Mouse (Mus musculus) heart, postnatal 36 days (tissue): ENCODE measurements around the gene Fam131c. TPM values are rescaled to one million over a fixed set of nuclear protein-coding genes. Genes with fewer than 3 reads are reported as not detected.

Experiments used
- DNase-seq, 2 experiments: peaks; one replicate each; pipeline ENCODE4 v3.0.0; 2021 to 2022
- intact Hi-C: fragments of 180-260 bp; cut with DNase I; formaldehyde crosslinking; loops from one replicate; pipeline ENCODE4 v1.15.1; 2025
- total RNA-seq, 2 experiments: library from RNA; stranded (reverse); gene quantifications; 2 replicates each; pipeline ENCODE4 v1.2.3; 2021

Gene Fam131c
- 1 to 10 TPM; 1.6 to 1.7 TPM for total RNA-seq

DNA sequence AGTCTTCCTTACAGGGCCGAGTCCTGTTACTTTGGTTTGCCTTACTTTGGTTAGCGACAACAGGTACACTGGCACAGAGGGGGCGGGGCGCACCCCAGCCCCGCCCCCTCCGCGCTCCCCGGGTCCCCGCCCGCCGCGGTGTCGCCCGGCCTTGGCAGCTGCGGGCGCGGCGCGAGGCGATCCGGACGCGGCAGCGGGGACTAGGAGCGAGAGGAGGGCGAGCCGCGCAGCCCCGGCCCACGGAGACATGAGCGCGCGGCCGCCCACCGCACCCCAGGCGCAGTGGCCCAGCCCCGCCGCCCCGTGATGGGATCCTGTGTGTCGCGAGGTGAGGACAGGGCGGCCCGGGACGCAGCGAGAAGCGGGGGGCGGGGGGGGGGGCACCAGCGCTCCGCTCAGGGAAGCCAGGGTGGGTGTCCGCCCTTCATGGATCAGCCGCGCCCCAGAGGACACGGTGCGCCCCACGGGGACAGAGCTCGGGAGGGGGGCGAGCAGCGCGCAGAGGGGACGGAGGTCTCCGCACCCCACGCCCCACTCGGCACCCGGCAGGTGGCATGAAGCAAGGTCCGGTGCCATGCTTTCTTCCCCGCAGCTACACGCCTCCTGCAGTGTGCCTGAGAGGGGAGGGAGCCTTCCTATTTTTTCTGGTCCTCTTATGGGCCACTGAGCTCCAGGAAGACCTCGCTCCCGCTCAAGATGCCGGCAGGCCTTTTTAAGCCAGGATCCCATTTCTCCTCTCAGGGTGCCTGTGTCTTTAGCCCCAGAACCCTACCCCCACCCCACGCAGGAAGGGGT, at the start of gene Fam131c:
Fam131c (plus strand) TSS at position 224 of the 795 bp plus-strand sequence.
- DNase-seq, result peak in 1 of 2 experiments; percentile 20
- intact Hi-C loops, result no loop called here

DNA sequence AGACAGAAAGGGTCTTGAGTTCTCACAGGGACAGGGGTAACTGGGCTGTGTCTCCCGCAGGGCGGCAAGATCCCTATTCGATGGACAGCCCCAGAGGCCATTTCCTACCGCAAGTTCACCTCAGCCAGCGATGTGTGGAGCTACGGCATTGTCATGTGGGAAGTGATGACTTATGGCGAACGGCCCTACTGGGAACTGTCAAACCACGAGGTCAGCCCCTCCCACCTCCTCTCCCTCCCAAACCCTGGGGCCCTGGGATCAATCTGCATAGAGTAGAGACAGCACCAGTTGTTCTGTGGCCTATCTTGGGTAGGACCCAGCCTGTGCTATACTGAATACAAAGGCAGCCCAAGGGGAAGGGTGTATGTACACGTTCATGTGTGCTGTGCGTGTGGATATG, 45.5 kb upstream of the Fam131c start:
- no peak for DNase-seq
- intact Hi-C loops, result no loop called here

DNA sequence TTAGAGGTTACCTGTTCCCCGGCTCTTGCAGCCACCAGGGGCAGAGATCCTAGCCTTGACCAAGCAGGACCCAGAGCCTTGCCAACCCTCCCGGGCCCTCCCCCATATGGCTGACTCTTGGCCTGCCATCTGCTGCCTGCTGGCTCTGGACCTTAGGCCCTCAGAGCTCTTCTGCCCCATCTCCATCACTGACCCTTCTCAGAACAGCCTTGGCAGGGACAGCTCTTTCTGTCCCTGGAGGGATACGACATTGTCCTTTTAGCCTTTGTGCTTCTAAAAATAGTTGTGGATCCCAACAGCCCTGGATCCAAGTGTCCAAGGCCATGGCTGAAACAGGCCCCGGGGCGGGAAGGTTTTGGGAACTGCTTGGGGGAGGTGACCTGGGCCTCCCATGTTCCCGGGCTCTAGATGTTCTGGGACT, 43.2 kb upstream of the Fam131c start:
- DNase-seq, result peak; percentile 34 to 59
- intact Hi-C loops, result loop anchor here (1.0 kb wide), 1 partner anchor 46 kb away; no protein-coding TSS in a partner anchor

DNA sequence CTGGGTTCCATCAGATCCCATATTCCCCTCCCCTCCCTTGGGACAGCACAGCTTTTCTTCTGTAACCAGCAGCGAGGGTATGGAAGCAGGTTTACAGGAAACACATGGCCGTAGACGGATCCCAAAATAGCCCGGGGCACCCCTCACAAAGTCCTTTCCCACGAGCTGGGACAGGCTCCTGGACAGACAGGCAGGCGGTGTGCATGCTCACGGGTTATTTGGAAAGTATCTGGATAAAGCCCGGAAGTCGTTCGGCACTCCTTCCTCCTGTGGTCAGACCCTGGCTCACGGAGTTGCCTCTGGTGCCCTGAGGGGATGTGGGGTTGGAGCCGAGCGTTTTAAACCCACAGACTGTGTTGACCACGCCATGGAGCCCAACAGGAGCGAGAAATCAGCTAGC, 42.4 kb upstream of the Fam131c start:
- intact Hi-C loops, result loop anchor here (1.0 to 2.0 kb wide), 2 partner anchors 27 to 47 kb away; no protein-coding TSS in a partner anchor
- DNase-seq, result peak; percentile 25 to 41

DNA sequence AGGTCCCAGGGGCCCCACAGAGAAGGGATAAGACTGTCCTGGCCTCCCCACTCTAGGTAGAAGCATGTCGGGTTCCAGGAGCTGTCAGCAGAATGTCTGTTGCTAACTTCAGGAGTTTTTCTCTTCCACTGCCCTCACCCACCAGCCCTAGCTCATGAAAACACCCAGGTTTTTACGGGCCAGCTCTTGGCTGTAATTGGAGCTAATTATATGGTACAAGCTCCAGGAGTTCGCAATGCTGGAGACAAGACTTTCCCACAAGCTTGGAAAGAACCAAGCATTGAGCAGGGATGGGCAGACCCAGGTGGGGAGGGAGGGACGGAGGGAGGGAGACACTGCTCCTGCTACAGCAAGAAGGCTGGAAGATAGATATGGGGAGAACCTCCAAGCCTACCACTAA, 40.9 kb upstream of the Fam131c start:
- no peak for DNase-seq
- intact Hi-C loops, result loop anchor here (2.0 kb wide), 1 partner anchor 26 kb away; no protein-coding TSS in a partner anchor

DNA sequence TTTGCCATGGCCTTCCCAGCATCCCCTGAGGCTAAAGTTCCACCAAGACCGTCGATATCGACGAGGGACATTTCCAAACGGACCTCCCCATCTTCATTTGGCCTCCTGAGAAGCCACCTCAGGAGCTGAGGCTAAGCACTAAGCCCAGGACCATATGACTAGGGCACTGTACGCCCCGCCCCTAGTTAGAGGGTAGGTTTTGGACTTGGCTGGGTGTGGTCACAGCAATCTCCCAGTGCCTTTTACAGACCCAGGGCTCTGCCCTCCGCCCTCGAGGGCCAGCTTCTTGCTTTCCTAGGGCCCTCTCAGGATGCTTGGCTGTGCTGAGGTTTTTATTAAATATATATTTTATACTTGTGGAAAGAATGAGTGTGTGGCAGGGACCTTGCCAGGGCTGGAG, 39.3 kb upstream of the Fam131c start:
- intact Hi-C loops, result no loop called here

DNA sequence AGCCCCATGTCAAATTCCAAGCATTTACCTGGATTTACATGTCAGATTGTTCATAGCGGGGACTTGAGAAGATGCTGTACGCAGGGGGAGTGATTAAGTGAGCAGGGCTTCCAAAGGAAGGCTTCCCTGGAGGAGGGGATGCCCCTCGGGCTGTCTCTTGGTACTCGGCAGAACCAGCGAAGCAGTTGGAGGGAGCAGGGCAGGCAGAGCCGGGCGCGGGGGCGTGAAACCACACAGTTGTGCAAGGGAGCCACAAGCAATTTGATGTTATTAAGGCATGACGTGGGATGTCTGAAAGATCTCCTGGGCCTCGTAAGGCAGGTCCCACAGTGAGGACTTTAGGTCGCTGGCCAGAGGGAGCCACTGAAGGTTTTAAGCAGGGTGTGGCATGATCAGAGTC, 38.1 kb upstream of the Fam131c start:
- intact Hi-C loops, result no loop called here
- DNase-seq, result no peak

More for the DNA sequence above, 39.3 kb upstream of the Fam131c start:
- no peak for DNase-seq

DNA sequence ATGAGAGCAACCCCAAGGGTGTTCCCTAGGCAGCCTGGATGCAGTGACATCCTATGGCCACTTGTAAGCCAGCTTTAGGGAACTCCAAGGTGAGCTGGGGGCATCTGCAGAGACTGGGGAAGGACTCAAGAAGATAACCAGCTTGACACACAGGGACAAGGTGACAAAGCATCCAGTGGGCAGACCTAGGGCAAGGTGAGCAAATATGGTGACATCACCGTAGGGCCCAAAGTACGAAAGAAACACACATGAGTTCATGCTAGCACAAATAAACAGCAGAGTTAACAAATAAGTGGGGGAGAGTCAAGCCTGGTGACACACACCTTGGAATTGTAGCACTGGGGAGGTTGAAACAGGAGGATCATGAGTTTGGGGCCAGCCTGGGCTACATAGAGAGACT, 36.6 kb upstream of the Fam131c start:
- no peak for DNase-seq
- intact Hi-C loops, result no loop called here

DNA sequence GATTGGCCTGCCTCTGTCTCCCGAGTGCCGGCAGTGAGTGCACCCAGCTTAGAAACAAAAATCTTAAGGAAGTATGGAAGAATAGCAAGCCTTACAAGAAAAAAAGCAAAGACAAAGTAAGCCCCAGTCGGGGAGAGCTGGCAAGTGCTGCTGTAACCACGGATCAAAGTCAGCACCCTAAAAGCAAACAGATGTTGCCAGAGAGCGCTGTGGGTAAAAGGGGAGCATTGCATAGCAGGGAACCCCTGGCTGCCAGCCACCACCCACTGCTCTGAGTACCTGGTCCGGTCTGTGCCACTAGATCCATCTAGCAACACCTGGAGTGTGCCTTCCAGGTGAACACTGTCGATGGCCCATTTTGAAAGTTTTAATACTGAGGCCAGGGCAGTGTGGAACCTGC, 35.8 kb upstream of the Fam131c start:
- intact Hi-C loops, result no loop called here
- no peak for DNase-seq

DNA sequence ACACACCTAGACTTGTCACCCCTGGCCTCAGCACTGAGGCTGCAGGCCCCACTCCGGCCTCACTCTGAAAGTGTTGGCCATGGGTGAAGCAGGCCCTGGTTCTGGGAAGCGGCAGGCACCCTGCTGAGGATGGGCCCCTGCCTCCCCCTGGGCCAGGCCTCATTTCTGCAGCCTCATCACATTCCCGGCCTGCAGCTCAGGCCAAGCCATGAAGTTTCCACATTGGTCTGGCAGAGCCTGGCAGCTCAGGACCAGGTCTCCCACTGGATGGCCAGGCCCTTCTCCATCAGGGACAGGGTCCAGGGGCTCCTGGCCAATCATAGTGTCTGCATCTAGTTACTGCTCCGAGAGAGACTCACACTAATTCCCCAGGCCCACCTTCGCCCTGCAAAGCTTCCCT, 33.3 kb upstream of the Fam131c start:
- DNase-seq, result no peak
- intact Hi-C loops, result no loop called here

DNA sequence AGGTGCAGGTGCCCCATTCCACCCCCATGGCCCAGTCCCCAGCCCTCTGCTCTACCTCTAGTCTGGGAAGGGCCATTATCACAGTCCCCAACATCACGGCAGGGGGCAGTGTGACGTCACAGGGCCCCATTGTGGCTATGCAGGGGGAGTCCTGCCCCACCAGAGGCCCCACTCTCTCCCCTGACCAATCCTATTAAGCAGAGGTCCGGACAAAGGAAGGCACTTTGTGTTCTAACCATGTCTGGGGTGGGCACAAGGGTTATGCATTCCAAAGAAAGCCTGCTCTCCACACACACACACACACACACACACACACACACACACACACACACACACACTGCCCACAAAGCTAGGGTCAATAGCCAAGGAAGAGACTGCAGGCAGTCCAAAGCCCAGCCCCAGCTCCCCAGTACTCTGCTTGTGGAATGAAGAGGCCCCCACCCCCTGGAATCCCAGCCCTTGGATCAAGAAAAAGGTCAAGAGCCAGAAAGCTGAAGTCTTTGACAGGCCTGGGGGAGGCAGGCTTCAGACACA, 32.7 kb upstream of the Fam131c start:
- intact Hi-C loops, result no loop called here
- DNase-seq, result no peak

DNA sequence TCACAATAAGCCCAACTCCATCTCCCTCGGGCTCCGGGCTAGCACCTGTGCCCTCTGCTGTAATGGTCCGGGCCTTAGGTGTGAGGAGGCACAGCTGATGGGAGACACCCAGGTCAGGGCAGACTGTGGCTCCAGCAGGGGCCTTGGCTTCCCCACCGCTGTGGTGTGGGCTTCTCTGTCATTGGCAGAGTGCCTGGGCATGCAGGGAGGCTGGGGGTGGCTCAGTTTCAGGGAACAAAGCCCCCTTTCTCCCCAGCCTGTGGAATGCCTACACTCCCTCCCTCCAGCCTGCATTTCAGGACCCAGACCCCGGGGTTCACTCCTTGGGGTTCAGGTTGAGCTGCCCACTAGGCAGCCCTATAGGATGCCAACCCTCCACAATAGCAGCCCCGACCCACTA, 31.8 kb upstream of the Fam131c start:
- intact Hi-C loops, result no loop called here
- no peak for DNase-seq

DNA sequence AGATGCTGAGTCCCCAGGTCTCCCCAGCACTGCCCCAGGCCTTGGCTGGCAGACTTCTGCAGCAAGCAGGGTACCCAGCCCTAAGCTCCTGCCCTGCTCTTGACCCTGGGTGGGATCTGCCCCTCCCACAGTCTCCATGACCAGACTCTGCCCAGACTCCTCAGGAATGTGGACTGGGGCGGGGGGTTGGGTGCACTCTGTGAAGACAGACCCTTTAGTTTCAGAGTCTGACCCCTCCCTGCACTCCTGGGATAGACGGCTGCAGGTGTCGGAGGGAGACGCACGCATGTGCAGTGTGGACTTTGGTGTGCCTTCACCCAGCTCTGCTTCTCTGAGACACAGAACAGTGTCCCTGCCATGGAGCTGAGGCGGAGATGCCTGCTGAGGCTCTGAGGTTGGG, 30.0 kb upstream of the Fam131c start:
- DNase-seq, result no peak
- intact Hi-C loops, result no loop called here

DNA sequence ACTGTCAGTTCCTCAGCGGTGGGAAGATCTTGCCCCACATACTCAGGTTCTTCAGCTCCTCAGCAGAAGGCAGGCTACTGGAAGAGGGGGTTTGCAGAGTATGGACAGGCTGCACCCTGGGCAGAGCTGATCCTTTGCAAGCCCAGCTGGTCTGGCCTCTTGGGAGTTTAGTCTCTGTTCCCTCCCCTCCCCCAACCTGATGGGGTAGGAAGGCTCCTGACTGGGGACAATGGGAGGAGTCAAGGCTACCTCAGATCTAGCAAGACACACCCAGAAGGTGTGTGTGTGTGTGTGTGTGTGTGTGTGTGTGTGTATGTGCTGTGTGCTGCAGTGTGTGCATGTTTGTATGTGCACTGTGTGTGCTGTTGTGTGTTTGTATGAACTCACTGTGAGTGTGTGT, 29.2 kb upstream of the Fam131c start:
- DNase-seq, result no peak
- intact Hi-C loops, result no loop called here

DNA sequence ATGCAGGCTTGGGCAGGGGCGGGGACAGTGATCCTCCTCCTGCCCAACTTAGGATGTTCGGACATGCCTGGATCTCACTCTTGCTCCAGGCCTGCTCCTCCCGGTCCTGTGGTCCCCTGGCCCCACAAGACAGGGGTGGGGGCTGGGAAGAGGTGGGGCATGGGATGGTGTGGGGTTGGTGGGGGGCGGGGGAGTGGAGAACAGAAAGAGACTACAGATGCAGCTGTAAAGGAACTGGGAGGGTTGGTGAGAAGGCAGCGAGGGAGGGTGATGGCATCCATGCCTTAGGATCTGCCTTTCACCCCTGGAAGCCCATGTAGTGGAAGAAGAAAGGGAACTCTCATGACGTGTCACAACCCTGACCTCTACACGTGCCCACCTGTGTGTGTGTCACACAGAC, 26.5 kb upstream of the Fam131c start:
- DNase-seq, result no peak
- intact Hi-C loops, result no loop called here

DNA sequence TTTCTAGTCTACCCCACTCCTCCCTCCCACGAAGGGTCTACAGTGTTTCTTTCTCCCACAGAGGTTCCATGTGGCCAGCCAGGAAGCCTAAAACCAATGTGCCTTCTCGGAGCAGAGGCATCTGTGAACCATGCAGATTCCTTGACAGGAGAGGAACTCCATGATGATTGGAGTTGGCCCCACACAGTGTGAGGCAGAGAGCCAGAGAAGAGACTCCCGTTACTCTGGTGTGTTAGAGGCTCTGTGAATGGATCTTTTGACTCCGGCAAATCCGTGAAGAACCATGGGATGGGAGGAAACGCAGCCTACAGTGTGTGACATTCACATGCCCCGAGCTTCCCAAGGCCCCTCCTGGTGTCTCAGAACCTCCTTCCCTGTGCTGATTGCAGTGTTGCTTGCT, 24.5 kb upstream of the Fam131c start:
- intact Hi-C loops, result no loop called here
- no peak for DNase-seq

DNA sequence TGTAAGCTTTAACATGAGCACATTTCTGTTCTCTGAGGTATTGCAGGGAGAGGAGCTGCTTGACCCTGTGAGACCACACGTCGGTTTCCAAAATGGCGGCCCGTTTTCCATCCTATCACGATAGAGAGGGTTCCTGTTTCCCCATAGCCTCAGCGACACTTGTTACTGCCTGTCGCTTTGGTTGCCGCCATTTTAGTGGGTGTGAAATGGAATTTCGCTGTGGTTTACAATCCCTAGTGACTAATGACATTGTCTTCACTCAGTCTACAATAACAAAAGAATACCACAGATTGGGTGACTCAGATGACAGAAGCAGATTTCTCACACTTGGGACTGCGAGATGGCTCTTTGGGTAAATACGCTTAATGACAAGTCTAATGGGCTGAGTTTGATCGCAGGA, 22.8 kb upstream of the Fam131c start:
- intact Hi-C loops, result no loop called here
- no peak for DNase-seq

DNA sequence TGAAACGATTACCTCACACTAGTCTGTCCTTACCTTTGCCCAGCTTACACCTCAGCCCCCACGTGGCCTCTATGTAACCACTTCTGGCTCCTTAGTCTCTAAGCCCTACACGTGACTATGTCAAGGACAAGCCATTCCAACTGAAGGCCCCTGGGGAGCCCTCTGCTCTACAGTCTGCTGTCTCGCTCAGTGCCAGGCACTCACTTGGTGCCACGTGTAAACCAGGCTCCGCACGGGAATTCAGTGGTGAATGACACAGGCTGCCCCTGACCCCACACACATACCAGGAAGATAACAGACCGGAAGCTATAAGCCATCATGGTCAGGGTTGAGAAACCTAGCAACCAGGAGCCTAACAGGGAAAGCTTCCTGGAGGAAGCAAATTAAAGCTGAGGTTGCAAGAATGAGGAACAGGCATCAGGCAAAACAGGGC, 20.6 kb upstream of the Fam131c start:
- no peak for DNase-seq
- intact Hi-C loops, result no loop called here

DNA sequence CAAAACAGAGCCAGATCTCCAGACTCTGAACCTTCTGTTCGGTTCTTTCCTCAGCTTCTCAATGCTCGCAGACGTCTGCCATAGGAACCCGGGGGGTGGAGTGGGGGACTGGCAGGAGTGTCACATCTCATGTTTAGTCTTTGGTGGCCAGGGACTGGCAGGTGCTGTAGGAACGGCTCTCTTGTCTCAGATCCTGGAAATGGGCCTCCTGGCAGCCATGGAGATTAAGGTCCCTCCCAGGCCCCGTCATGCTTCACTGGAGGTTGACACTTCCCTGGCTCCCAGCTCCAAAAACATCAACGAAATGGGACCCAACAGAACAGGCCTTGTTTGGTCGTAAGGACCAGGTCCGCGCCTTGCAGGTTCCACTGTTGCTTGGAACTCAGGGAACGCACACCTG, 19.4 kb upstream of the Fam131c start:
- DNase-seq, result no peak
- intact Hi-C loops, result no loop called here

DNA sequence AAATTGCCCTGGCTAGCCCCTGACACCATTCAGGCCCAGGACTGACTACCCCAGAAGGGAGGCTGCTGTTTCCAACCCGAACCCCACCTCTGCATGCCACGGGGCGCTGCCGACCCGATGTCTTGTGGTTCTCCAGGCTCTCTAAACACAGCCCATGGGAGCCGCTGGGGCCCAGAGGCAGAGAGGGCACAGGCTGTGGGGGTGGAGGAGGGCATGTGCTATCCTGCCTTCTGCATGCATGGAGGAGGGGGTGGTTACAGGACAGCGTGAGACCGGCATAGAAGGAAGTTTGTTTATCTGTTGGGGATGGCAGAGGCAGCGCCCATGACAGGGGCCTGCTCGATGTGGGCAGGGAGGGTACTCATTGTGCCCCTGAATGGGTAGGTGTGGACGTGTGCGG, 18.0 kb upstream of the Fam131c start:
- no peak for DNase-seq
- intact Hi-C loops, result no loop called here

DNA sequence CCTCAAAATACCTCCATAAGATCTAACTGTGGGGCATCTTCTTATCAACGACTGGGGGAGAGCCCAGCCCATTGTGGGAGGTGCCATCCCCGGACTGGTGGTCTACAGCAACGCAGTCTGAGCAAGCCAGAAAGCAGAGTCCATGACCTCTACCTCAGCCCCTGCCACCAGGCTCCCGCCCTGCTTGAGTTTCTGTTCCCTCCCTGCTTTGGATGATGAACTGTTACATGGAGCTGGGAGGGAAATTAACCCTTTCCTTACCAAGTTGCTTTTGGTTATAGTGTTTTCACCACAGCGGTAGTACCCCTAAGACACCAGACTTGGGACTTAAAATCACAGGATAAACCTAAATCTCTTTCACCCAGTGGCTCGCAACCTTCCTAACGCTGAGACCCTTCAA, 16.0 kb upstream of the Fam131c start:
- no peak for DNase-seq
- intact Hi-C loops, result loop anchor here (2.0 kb wide), 1 partner anchor 25 kb away; no protein-coding TSS in a partner anchor

DNA sequence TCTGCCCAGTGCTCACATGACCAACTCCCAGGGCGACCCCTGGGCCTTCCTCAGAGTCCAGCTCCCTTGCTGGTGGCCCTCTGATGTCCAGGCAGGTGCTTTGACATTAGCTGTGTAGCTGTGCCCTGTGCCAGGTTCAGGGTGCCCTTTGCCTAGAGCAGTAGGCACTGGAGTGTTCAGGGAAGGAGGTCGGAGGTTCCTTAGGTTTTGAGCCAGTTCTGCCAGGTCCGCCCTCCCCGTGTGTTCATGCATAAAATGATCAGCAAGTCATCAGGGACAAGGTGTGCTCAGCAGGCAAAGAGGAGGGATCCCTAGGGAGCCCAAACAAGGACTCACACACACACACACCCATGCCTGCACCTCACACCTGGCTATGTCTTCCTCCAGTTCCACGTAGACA, 15.0 kb upstream of the Fam131c start:
- intact Hi-C loops, result loop anchor here (2.0 kb wide), 1 partner anchor 26 kb away; no protein-coding TSS in a partner anchor
- no peak for DNase-seq
